In genomic region chr5:74365408-74365807, GRCm38 (mm10) we compare ENCODE assay signal across 19 mouse cellular contexts.
DNase-seq lines count a peak whose midpoint lies in the region; ATAC-seq and TF ChIP-seq lines count a peak whose summit lies in the region.
"Had no signal": no experiment of that assay in that cellular context is flagged by ENCODE, and none has a peak within 500 bp of the region (broad histone marks: within the 10 kb centered on the region; RNA-seq: fewer than 3 reads in every experiment).

No protein-coding gene starts in this region.

- peak overlapping the region; percentile 3; the same call in 1 of the 2 replicates for H3K4me2 ChIP-seq in intestine, embryonic 14.5 days (ENCODE audit: low read length)
- H3K4me2 ChIP-seq in intestine, postnatal 0 days (replicated peaks; ENCODE audit: low read depth), result no peak overlapping the region
- H3K4me2 ChIP-seq in neural tube, embryonic 11.5 days (ENCODE audit: low read depth), result no peak overlapping the region
- H3K4me2 ChIP-seq in intestine, embryonic 15.5 days (replicated peaks), result no peak overlapping the region
- H3K4me2 ChIP-seq: liver, embryonic 13.5 days had no signal

- no peak for TF ChIP-seq CTCF in intestine, postnatal 0 days (IDR thresholded peaks at IDR 0.05; ENCODE audit: low read depth)

- H3K9me3 ChIP-seq in intestine, embryonic 14.5 days (ENCODE audit: control insufficient read depth, low read length), result no peaks in the 10 kb centered on the region
- no peaks in the 10 kb centered on the region for H3K9me3 ChIP-seq in intestine, postnatal 0 days (ENCODE audit: control insufficient read depth)
- no peaks in the 10 kb centered on the region for H3K9me3 ChIP-seq in neural tube, embryonic 11.5 days (ENCODE audit: control insufficient read depth, low read length)
- no peaks in the 10 kb centered on the region for H3K9me3 ChIP-seq in intestine, embryonic 15.5 days
- H3K9me3 ChIP-seq: liver, embryonic 13.5 days; megakaryocyte, embryonic 14.5 days had no signal

- no peak for DNase-seq in intestine, embryonic 14.5 days (ENCODE audit: low spot score)
- peak; percentile 35 for DNase-seq in neural tube, embryonic 11.5 days (ENCODE audit: low spot score)
- DNase-seq in neural tube, embryonic 10.5 days (ENCODE audit: extremely low spot score, low spot score), result no peak
- DNase-seq in adrenal gland, adult 8-10 months, result no peak
- DNase-seq: adrenal gland, adult 2 months; cerebellum, adult 2 months; gastrocnemius, adult 2 months; heart, adult 18-20 months; kidney, postnatal 4 days; layer of hippocampus, postnatal 36 days; liver, embryonic 13.5 days; thymus, postnatal 14 days had no signal

- H3K9ac ChIP-seq in intestine, embryonic 14.5 days (ENCODE audit: low read length), result no peak overlapping the region
- no peak overlapping the region for H3K9ac ChIP-seq in intestine, postnatal 0 days (ENCODE audit: low read depth, low read length)
- H3K9ac ChIP-seq in neural tube, embryonic 11.5 days (ENCODE audit: low read length), result no peak overlapping the region
- H3K9ac ChIP-seq in intestine, embryonic 15.5 days, result no peak overlapping the region
- H3K9ac ChIP-seq: liver, embryonic 13.5 days had no signal

- no peak overlapping the region for H3K4me3 ChIP-seq in intestine, embryonic 14.5 days (ENCODE audit: low read depth, low read length)
- no peak overlapping the region for H3K4me3 ChIP-seq in intestine, postnatal 0 days (ENCODE audit: low read depth, low read length)
- no peak overlapping the region for H3K4me3 ChIP-seq in neural tube, embryonic 11.5 days (ENCODE audit: low read depth, low read length)
- no peak overlapping the region for H3K4me3 ChIP-seq in intestine, embryonic 15.5 days (replicated peaks)
- H3K4me3 ChIP-seq: erythroblast, embryonic 14.5 days; gastrocnemius, adult 2 months; liver, embryonic 13.5 days; megakaryocyte, embryonic 14.5 days had no signal

- no peak overlapping the region for H3K27ac ChIP-seq in intestine, embryonic 14.5 days (ENCODE audit: low read depth)
- H3K27ac ChIP-seq in intestine, postnatal 0 days (ENCODE audit: low read depth, low read length), result no peak overlapping the region
- H3K27ac ChIP-seq in neural tube, embryonic 11.5 days (ENCODE audit: low read depth, low read length), result no peak overlapping the region
- no peak overlapping the region for H3K27ac ChIP-seq in intestine, embryonic 15.5 days
- H3K27ac ChIP-seq: gastrocnemius, adult 2 months; liver, embryonic 13.5 days had no signal

- WGBS in intestine, embryonic 14.5 days, result 31% methylated on average over 6 of the region's 6 CpGs
- 33% methylated on average over 6 of the region's 6 CpGs for WGBS in intestine, postnatal 0 days
- WGBS in neural tube, embryonic 11.5 days, result 28% methylated on average over 6 of the region's 6 CpGs
- WGBS in intestine, embryonic 15.5 days, result 28% methylated on average over 6 of the region's 6 CpGs

- H3K36me3 ChIP-seq in intestine, embryonic 14.5 days (ENCODE audit: control insufficient read depth, insufficient read depth, low read length), result no peaks in the 10 kb centered on the region
- H3K36me3 ChIP-seq in intestine, postnatal 0 days (ENCODE audit: control insufficient read depth, insufficient read depth), result no peaks in the 10 kb centered on the region
- no peaks in the 10 kb centered on the region for H3K36me3 ChIP-seq in neural tube, embryonic 11.5 days (ENCODE audit: control insufficient read depth, insufficient read depth, low read length)
- H3K36me3 ChIP-seq in intestine, embryonic 15.5 days, result no peaks in the 10 kb centered on the region
- H3K36me3 ChIP-seq: liver, embryonic 13.5 days had no signal

- ATAC-seq in intestine, embryonic 14.5 days (replicated peaks; ENCODE audit: low FRiP score, low TSS enrichment, low read depth), result no peak
- no peak for ATAC-seq in intestine, postnatal 0 days
- ATAC-seq in neural tube, embryonic 11.5 days (ENCODE audit: insufficient read depth, low FRiP score, low TSS enrichment), result no peak
- ATAC-seq in intestine, embryonic 15.5 days, result peak; percentile 69
- no peak for ATAC-seq in monocyte, adult 5-6 weeks (replicated peaks; ENCODE audit: insufficient number of reproducible peaks, low FRiP score, low TSS enrichment, poor library complexity, severe bottlenecking)
- ATAC-seq: CD4-positive, CD25-positive, alpha-beta regulatory T cell, adult 4 months; lung, postnatal 0 days had no signal

- peaks cover 14% of the 10 kb centered on the region for H3K4me1 ChIP-seq in intestine, embryonic 14.5 days (replicated peaks; ENCODE audit: control insufficient read depth, insufficient read depth, low read length)
- H3K4me1 ChIP-seq in intestine, postnatal 0 days (replicated peaks; ENCODE audit: control insufficient read depth, insufficient read depth, low read length), result peaks cover 5% of the 10 kb centered on the region; the same call in 1 of the 2 replicates
- H3K4me1 ChIP-seq in neural tube, embryonic 11.5 days (ENCODE audit: control insufficient read depth, insufficient read depth, low read length), result peaks cover 5% of the 10 kb centered on the region; the same call in 1 of the 2 replicates
- peaks cover 8% of the 10 kb centered on the region for H3K4me1 ChIP-seq in intestine, embryonic 15.5 days (replicated peaks)

- H3K27me3 ChIP-seq in intestine, embryonic 14.5 days (replicated peaks; ENCODE audit: control insufficient read depth, insufficient read depth, low read length), result no peaks in the 10 kb centered on the region
- H3K27me3 ChIP-seq in intestine, postnatal 0 days (replicated peaks; ENCODE audit: control insufficient read depth, insufficient read depth, low read length), result no peaks in the 10 kb centered on the region
- no peaks in the 10 kb centered on the region for H3K27me3 ChIP-seq in neural tube, embryonic 11.5 days (ENCODE audit: control insufficient read depth, insufficient read depth, low read length)
- no peaks in the 10 kb centered on the region for H3K27me3 ChIP-seq in intestine, embryonic 15.5 days (replicated peaks)
- H3K27me3 ChIP-seq: liver, embryonic 13.5 days; megakaryocyte, embryonic 14.5 days had no signal
